ENCODE assay signal across 8 mouse cellular contexts in genomic region chr7:122018247-122018646, GRCm38 (mm10). TPM values are rescaled to one million over a fixed set of nuclear protein-coding genes. Genes with fewer than 3 reads are reported as not detected.
DNase-seq lines count a peak whose midpoint lies in the region; ATAC-seq lines count a peak whose summit lies in the region.

No protein-coding gene starts in this region.

- peaks cover 34% of the 10 kb centered on the region for H3K4me1 ChIP-seq in embryonic facial prominence, embryonic 13.5 days
- peaks cover 26% of the 10 kb centered on the region for H3K4me1 ChIP-seq in limb, embryonic 11.5 days (ENCODE audit: control insufficient read depth, insufficient read depth, low read length)
- peaks cover 31% of the 10 kb centered on the region for H3K4me1 ChIP-seq in midbrain, embryonic 14.5 days (ENCODE audit: control insufficient read depth, insufficient read depth, low read length)

- H3K4me3 ChIP-seq in embryonic facial prominence, embryonic 13.5 days = 0 out of 2 replicates have a peak overlapping the region, but pooled peaks have one; percentile 79
- H3K4me3 ChIP-seq in limb, embryonic 11.5 days (ENCODE audit: low read depth, low read length) = no peak overlapping the region
- H3K4me3 ChIP-seq in midbrain, embryonic 14.5 days (replicated peaks; ENCODE audit: low read depth, low read length) = no peak overlapping the region

- WGBS in embryonic facial prominence, embryonic 13.5 days = 81% methylated on average over 3 of the region's 3 CpGs
- WGBS in limb, embryonic 11.5 days = 85% methylated on average over 3 of the region's 3 CpGs
- WGBS in midbrain, embryonic 14.5 days = 72% methylated on average over 3 of the region's 3 CpGs

- H3K9ac ChIP-seq in embryonic facial prominence, embryonic 13.5 days = peak overlapping the region; percentile 36; the same call in 1 of the 2 replicates
- H3K9ac ChIP-seq in limb, embryonic 11.5 days (ENCODE audit: low read length) = no peak overlapping the region
- H3K9ac ChIP-seq in midbrain, embryonic 14.5 days (replicated peaks; ENCODE audit: low read length) = no peak overlapping the region

- no peaks in the 10 kb centered on the region for H3K9me3 ChIP-seq in embryonic facial prominence, embryonic 13.5 days
- no peaks in the 10 kb centered on the region for H3K9me3 ChIP-seq in limb, embryonic 11.5 days (ENCODE audit: control insufficient read depth, low read length)
- no peaks in the 10 kb centered on the region for H3K9me3 ChIP-seq in midbrain, embryonic 14.5 days (ENCODE audit: control insufficient read depth, low read length)

- no peak overlapping the region for H3K27ac ChIP-seq in embryonic facial prominence, embryonic 13.5 days
- no peak overlapping the region for H3K27ac ChIP-seq in limb, embryonic 11.5 days (replicated peaks; ENCODE audit: low read depth, low read length)
- H3K27ac ChIP-seq in midbrain, embryonic 14.5 days (replicated peaks; ENCODE audit: low read depth, low read length) = no peak overlapping the region

- peaks cover 14% of the 10 kb centered on the region; the same call in 1 of the 2 replicates for H3K36me3 ChIP-seq in embryonic facial prominence, embryonic 13.5 days
- H3K36me3 ChIP-seq in limb, embryonic 11.5 days (ENCODE audit: control insufficient read depth, insufficient read depth, low read length) = peaks cover 3% of the 10 kb centered on the region; the same call in 1 of the 2 replicates
- H3K36me3 ChIP-seq in midbrain, embryonic 14.5 days (ENCODE audit: control insufficient read depth, insufficient read depth, low read length) = no peaks in the 10 kb centered on the region

- no peak for ATAC-seq in embryonic facial prominence, embryonic 13.5 days (ENCODE audit: insufficient number of reproducible peaks, insufficient read depth, low FRiP score, low TSS enrichment, low read depth)
- no peak for ATAC-seq in limb, embryonic 11.5 days (ENCODE audit: insufficient number of reproducible peaks, low FRiP score, low TSS enrichment, low read depth)
- ATAC-seq in midbrain, embryonic 14.5 days (ENCODE audit: low FRiP score, low TSS enrichment) = no peak

- H3K27me3 ChIP-seq in embryonic facial prominence, embryonic 13.5 days = no peaks in the 10 kb centered on the region
- no peaks in the 10 kb centered on the region for H3K27me3 ChIP-seq in limb, embryonic 11.5 days (ENCODE audit: control insufficient read depth, insufficient read depth, low read length)
- H3K27me3 ChIP-seq in midbrain, embryonic 14.5 days (ENCODE audit: control insufficient read depth, insufficient read depth, low read length) = no peaks in the 10 kb centered on the region

- H3K4me2 ChIP-seq in embryonic facial prominence, embryonic 13.5 days = peak overlapping the region; percentile 67
- peak overlapping the region; percentile 80; the same call in 1 of the 2 replicates for H3K4me2 ChIP-seq in limb, embryonic 11.5 days (ENCODE audit: low read depth, severe bottlenecking)
- H3K4me2 ChIP-seq in midbrain, embryonic 14.5 days (ENCODE audit: low read length) = peak overlapping the region; percentile 67

- peak; percentile 67 for DNase-seq in ES-CJ7 (ENCODE audit: low read depth, low spot score)
- DNase-seq in limb, embryonic 11.5 days (ENCODE audit: low spot score) = no peak
- DNase-seq in midbrain, embryonic 14.5 days = no peak
- no peak for DNase-seq in frontal cortex, postnatal 14 days (ENCODE audit: low spot score in 2 of 2)
- DNase-seq in cerebellum, adult 18-20 months = no peak
- DNase-seq in Muller cell, postnatal 12 days (ENCODE audit: inconsistent ontology term) = no peak
- no peak for DNase-seq in layer of hippocampus, postnatal 25 days (ENCODE audit: extremely low spot score in 1 of 2, low spot score in 1 of 2)

RNA-seq across cellular contexts. Expression of gene Gga2, which starts 2.8 kb away (rescaled TPM):
- 96.7 and 96.9 TPM in 2 replicates for polyA plus RNA-seq in embryonic facial prominence, embryonic 13.5 days (2015; fragmentation: Nextera tagmentation; extraction: Ambion mirVana)
- polyA plus RNA-seq in limb, embryonic 11.5 days (2014; fragmentation: Nextera tagmentation; extraction: Ambion mirVana) = 90.2 and 108 TPM in 2 replicates
- 33.3 and 38.3 TPM in 2 replicates for polyA plus RNA-seq in midbrain, embryonic 14.5 days (2014; fragmentation: Nextera tagmentation; extraction: Ambion mirVana)
- 10 to 100 TPM; 26.2 to 30.5 TPM for total RNA-seq in layer of hippocampus, postnatal 25 days (2021)

RNA-seq across cellular contexts. Expression of gene Cog7, which starts 36.7 kb away (rescaled TPM):
- polyA plus RNA-seq in embryonic facial prominence, embryonic 13.5 days (2015; fragmentation: Nextera tagmentation; extraction: Ambion mirVana) = 20.4 and 24.8 TPM in 2 replicates
- 20.8 and 21.0 TPM in 2 replicates for polyA plus RNA-seq in limb, embryonic 11.5 days (2014; fragmentation: Nextera tagmentation; extraction: Ambion mirVana)
- 15.4 and 19.8 TPM in 2 replicates for polyA plus RNA-seq in midbrain, embryonic 14.5 days (2014; fragmentation: Nextera tagmentation; extraction: Ambion mirVana)
- total RNA-seq in layer of hippocampus, postnatal 25 days (2021) = 10 to 100 TPM; 37.5 to 41.0 TPM

RNA-seq across cellular contexts. Expression of gene Ubfd1, which starts 48.7 kb away (rescaled TPM):
- 73.4 and 76.9 TPM in 2 replicates for polyA plus RNA-seq in embryonic facial prominence, embryonic 13.5 days (2015; fragmentation: Nextera tagmentation; extraction: Ambion mirVana)
- polyA plus RNA-seq in limb, embryonic 11.5 days (2014; fragmentation: Nextera tagmentation; extraction: Ambion mirVana) = 108 and 109 TPM in 2 replicates
- 93.0 and 108 TPM in 2 replicates for polyA plus RNA-seq in midbrain, embryonic 14.5 days (2014; fragmentation: Nextera tagmentation; extraction: Ambion mirVana)
- total RNA-seq in layer of hippocampus, postnatal 25 days (2021) = 10 to 100 TPM; 50.9 to 61.2 TPM

RNA-seq across cellular contexts. Expression of gene Ears2, which starts 48.8 kb away (rescaled TPM):
- 14.4 and 14.7 TPM in 2 replicates for polyA plus RNA-seq in embryonic facial prominence, embryonic 13.5 days (2015; fragmentation: Nextera tagmentation; extraction: Ambion mirVana)
- polyA plus RNA-seq in limb, embryonic 11.5 days (2014; fragmentation: Nextera tagmentation; extraction: Ambion mirVana) = 17.1 and 17.8 TPM in 2 replicates
- 8.2 and 11.0 TPM in 2 replicates for polyA plus RNA-seq in midbrain, embryonic 14.5 days (2014; fragmentation: Nextera tagmentation; extraction: Ambion mirVana)
- 1 to 10 TPM; 8.6 to 9.5 TPM for total RNA-seq in layer of hippocampus, postnatal 25 days (2021)
